Mouse (Mus musculus) ES-E14 (cell line): ENCODE results near the gene Plekhm1. TPM values are rescaled to one million over a fixed set of nuclear protein-coding genes. Genes with fewer than 3 reads are reported as not detected.
A peak's percentile ranks its signal among the peaks of the same experiment; 100 is the strongest.

Experiments
- DNase-seq: peaks from one replicate; pipeline ENCODE4 v3.0.0-alpha.2; 2013; ENCODE audit warnings: low read depth, low spot score
- H3K27ac ChIP-seq: 2 replicates; pipeline ENCODE4 v1.5.1; 2012; ENCODE audit warnings: low read depth, mild to moderate bottlenecking, low read length, moderate library complexity, mixed read lengths; ENCODE audit not compliant: poor library complexity, insufficient read depth, severe bottlenecking
- H3K36me3 ChIP-seq: 2 replicates; pipeline ENCODE4 v1.6.1; 2012; ENCODE audit warnings: mild to moderate bottlenecking, low read length, moderate library complexity, mixed read lengths; ENCODE audit not compliant: control insufficient read depth, poor library complexity, insufficient read depth, severe bottlenecking
- H3K4me1 ChIP-seq, 2 experiments: fragments of 150-350 bp in 1 of 2; sonication (generic) in 1 of 2; 2 replicates each; pipeline ENCODE4 v1.6.1; 2012; ENCODE audit warnings: low read length in 2 of 2, mild to moderate bottlenecking in 1 of 2, mixed read lengths in 1 of 2; ENCODE audit not compliant: control insufficient read depth in 2 of 2, insufficient read depth in 2 of 2, poor library complexity in 1 of 2
- H3K4me3 ChIP-seq, 2 experiments: fragments of 150-350 bp in 1 of 2; sonication (generic) in 1 of 2; 2 replicates each; pipeline ENCODE4 v1.5.1; 2012; ENCODE audit warnings: low read length in 2 of 2, low read depth in 1 of 2, mild to moderate bottlenecking in 1 of 2, mixed read lengths in 1 of 2; ENCODE audit not compliant: insufficient read depth in 1 of 2, poor library complexity in 1 of 2, severe bottlenecking in 1 of 2
- H3K9ac ChIP-seq: 2 replicates; pipeline ENCODE4 v1.6.1; 2012; ENCODE audit warnings: low read depth, mild to moderate bottlenecking, low read length, mixed read lengths; ENCODE audit not compliant: poor library complexity, insufficient read depth, severe bottlenecking
- H3K9me3 ChIP-seq: fragments of 150-350 bp; sonication (generic); 2 replicates; pipeline ENCODE4 v1.6.1; 2012; ENCODE audit warnings: low read depth, mild to moderate bottlenecking, low read length; ENCODE audit not compliant: control insufficient read depth, insufficient read depth
- CHD2 ChIP-seq: IDR thresholded peaks from 2 replicates; pipeline ENCODE4 v1.6.1; 2014; ENCODE audit warnings: mild to moderate bottlenecking, low read depth, low read length, inconsistent platforms
- HCFC1 ChIP-seq: IDR thresholded peaks from 2 replicates; pipeline ENCODE4 v1.6.1; 2012; ENCODE audit warnings: low read length, inconsistent platforms, borderline replicate concordance; ENCODE audit not compliant: insufficient read depth
- MAFK ChIP-seq: IDR thresholded peaks from 2 replicates; pipeline ENCODE4 v1.6.1; 2014; ENCODE audit warnings: mild to moderate bottlenecking, low read depth, low read length, inconsistent platforms; ENCODE audit not compliant: insufficient read depth
- ZC3H11A ChIP-seq: IDR thresholded peaks from 2 replicates; pipeline ENCODE4 v1.6.1; 2012; ENCODE audit warnings: low read depth, mild to moderate bottlenecking, inconsistent platforms, low read length, borderline replicate concordance
- ZNF384 ChIP-seq: IDR thresholded peaks from 2 replicates; pipeline ENCODE4 v1.6.1; 2012; ENCODE audit warnings: low read depth, low read length, inconsistent platforms
- in situ Hi-C, 2 experiments: fragments of 600-800 bp; cut with MboI; formaldehyde crosslinking; loops; one replicate each; pipeline ENCODE4 v1.15.1; 2025; ENCODE audit warnings: low sequenced_read_pairs in 2 of 2, inconsistent platforms in 1 of 2; ENCODE audit not compliant: unreplicated experiment in 2 of 2
- total RNA-seq: library from RNA; depleted of rRNA; stranded (reverse); fragments of 300-350 nt; gene quantifications from 2 replicates; pipeline ENCODE4 v1.2.3, GENCODE M21; 2012

Gene Plekhm1
- total RNA-seq, 1 experiment, result 11.7 TPM

GRCm38 (mm10) chr11:103404618-103405017 lies 7.9 kb downstream of the Plekhm1 start:
- Histone ChIP-seq H3K9me3 (no peaks in the 10 kb centered on the region), H3K4me3 (no peak overlapping the region), H3K9ac (no peak overlapping the region), H3K27ac (peak overlapping the region; percentile 84; the same call in 1 of the 2 replicates), H3K4me1 (peaks cover 11 to 20% of the 10 kb centered on the region in 2 experiments), H3K36me3 (peaks cover 12% of the 10 kb centered on the region)
- DNase-seq, result no peak
- TF ChIP-seq ZNF384, result no peak
- no peak for TF ChIP-seq MAFK
- TF ChIP-seq HCFC1, result no peak
- no peak for TF ChIP-seq CHD2
- TF ChIP-seq ZC3H11A, result no peak
- in situ Hi-C loops, result no loop called here

- H3K9me3 ChIP-seq, result no peaks in the 10 kb centered on the region
- in situ Hi-C loops, result no loop called here
- peak overlapping the region; percentile 27 to 58 for H3K4me3 ChIP-seq
- TF ChIP-seq HCFC1 (no peak), ZNF384 (no peak), MAFK (no peak), ZC3H11A (no peak), CHD2 (no peak)
- DNase-seq, result peak; percentile 77
- peaks cover 14% of the 10 kb centered on the region for H3K36me3 ChIP-seq
- peak overlapping the region; percentile 84 for H3K27ac ChIP-seq
- H3K4me1 ChIP-seq, result peaks cover 11 to 16% of the 10 kb centered on the region in 2 experiments
- H3K9ac ChIP-seq, result peak overlapping the region; percentile 69; the same call in 1 of the 2 replicates
Measured at GRCm38 (mm10) chr11:103403776-103404175, 8.7 kb downstream of the Plekhm1 start.

- no peak for TF ChIP-seq ZNF384
- no peak for TF ChIP-seq ZC3H11A
- no peak for TF ChIP-seq CHD2
- no peak for TF ChIP-seq MAFK
- TF ChIP-seq HCFC1, result no peak
- no peak overlapping the region; the same call in 1 of the 2 replicates for H3K27ac ChIP-seq
- 0 out of 4 replicates have a peak overlapping the region, but pooled peaks of 1 of the 2 experiments have one; percentile 30 for H3K4me3 ChIP-seq
- no peak overlapping the region; the same call in 1 of the 2 replicates for H3K9ac ChIP-seq
- no peaks in the 10 kb centered on the region for H3K9me3 ChIP-seq
- peaks cover 10 to 13% of the 10 kb centered on the region in 2 experiments for H3K4me1 ChIP-seq
- H3K36me3 ChIP-seq, result peaks cover 14% of the 10 kb centered on the region
- in situ Hi-C loops, result no loop called here
- no peak for DNase-seq
Measured at GRCm38 (mm10) chr11:103402738-103403137, 9.7 kb downstream of the Plekhm1 start.

- H3K4me3 ChIP-seq, result 0 out of 4 replicates have a peak overlapping the region, but pooled peaks of 1 of the 2 experiments have one; percentile 1
- in situ Hi-C loops, result no loop called here
- peaks cover 7 to 13% of the 10 kb centered on the region in 2 experiments for H3K4me1 ChIP-seq
- no peak overlapping the region for H3K27ac ChIP-seq
- peak overlapping the region; percentile 56; the same call in 1 of the 2 replicates for H3K9ac ChIP-seq
- DNase-seq, result peak; percentile 51
- peaks cover 16% of the 10 kb centered on the region for H3K36me3 ChIP-seq
- TF ChIP-seq ZNF384 (no peak), CHD2 (no peak), HCFC1 (no peak), MAFK (no peak), ZC3H11A (no peak)
- no peaks in the 10 kb centered on the region for H3K9me3 ChIP-seq
Measured at GRCm38 (mm10) chr11:103402198-103402597, 10.3 kb downstream of the Plekhm1 start.

GRCm38 (mm10) chr11:103399986-103400385 lies 12.5 kb downstream of the Plekhm1 start:
- DNase-seq, result no peak
- in situ Hi-C loops, result no loop called here
- Histone ChIP-seq H3K36me3 (peaks cover 35% of the 10 kb centered on the region), H3K27ac (no peak overlapping the region), H3K4me3 (no peak overlapping the region), H3K4me1 (peaks cover 3 to 8% of the 10 kb centered on the region in 2 experiments), H3K9me3 (no peaks in the 10 kb centered on the region), H3K9ac (no peak overlapping the region)
- TF ChIP-seq HCFC1 (no peak), CHD2 (no peak), ZNF384 (no peak), ZC3H11A (no peak), MAFK (no peak)
